20 mouse cellular contexts compared by ENCODE assay signal in the genomic region with DNA sequence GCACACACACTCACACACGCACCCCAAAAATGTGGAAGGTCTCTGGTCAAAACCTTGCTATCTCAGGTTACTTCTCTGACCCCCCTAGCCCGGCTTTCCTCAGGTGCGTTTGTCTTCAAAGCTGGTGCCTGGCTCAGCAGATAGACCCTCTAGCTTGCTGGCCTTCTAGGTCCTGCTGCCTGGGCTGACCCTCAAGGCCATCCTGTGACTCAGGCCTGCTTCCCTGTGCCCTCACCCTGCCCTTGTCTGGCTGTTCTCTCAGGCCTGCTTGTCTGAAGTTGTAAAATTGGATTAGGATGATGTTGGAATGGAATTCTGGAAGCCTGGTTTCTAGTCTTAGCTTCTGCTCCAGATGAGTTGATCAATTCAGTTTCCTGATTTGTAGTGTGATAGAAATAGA.
DNase-seq lines count a peak whose midpoint lies in the region; ATAC-seq lines count a peak whose summit lies in the region.
"Had no signal": no experiment of that assay in that cellular context is flagged by ENCODE, and none has a peak within 500 bp of the region (broad histone marks: within the 10 kb centered on the region; RNA-seq: fewer than 3 reads in every experiment).

No protein-coding gene starts in this region.

- DNase-seq in adrenal gland, adult (ENCODE audit: inconsistent age in 2 of 2, low spot score in 1 of 2) = peak; percentile 81 to 85
- no peak for DNase-seq in adrenal gland, adult 18-20 months (ENCODE audit: low spot score in 2 of 2)
- DNase-seq in heart, postnatal 25 days (ENCODE audit: low spot score) = no peak
- DNase-seq in MN1 (ENCODE audit: low spot score) = peak; percentile 25
- DNase-seq in adrenal gland, postnatal 25 days = peak; percentile 58
- no peak for DNase-seq in kidney, postnatal 10 days
- DNase-seq in kidney, postnatal 4 days = no peak
- DNase-seq: B cell, adult 2 months; cerebellum, adult 18-20 months; cerebellum, postnatal 10 days; forebrain, postnatal 0 days; gastrocnemius, postnatal 14 days; heart, postnatal 36 days had no signal

- H3K9me3 ChIP-seq in heart, embryonic 14.5 days (ENCODE audit: control insufficient read depth, low read length) = no peaks in the 10 kb centered on the region
- H3K9me3 ChIP-seq: embryonic facial prominence, embryonic 10.5 days; forebrain, embryonic 13.5 days; G1E; hindbrain, embryonic 15.5 days had no signal

- H3K27ac ChIP-seq in heart, embryonic 14.5 days (replicated peaks in 1 of 2; ENCODE audit: control insufficient read depth in 1 of 2, insufficient read depth in 1 of 2, low read depth in 2 of 2, low read length in 2 of 2) = no peak overlapping the region
- H3K27ac ChIP-seq: embryonic facial prominence, embryonic 10.5 days; forebrain, embryonic 13.5 days; hindbrain, embryonic 15.5 days had no signal

- intact Hi-C loops in heart, postnatal 25 days (cut with DNase I) = no loop called here

- no peak for ATAC-seq in heart, embryonic 14.5 days (ENCODE audit: insufficient number of reproducible peaks, insufficient read depth, low FRiP score, low read depth)
- ATAC-seq: CD4-positive, CD25-positive, alpha-beta regulatory T cell, adult 4 months; forebrain, embryonic 13.5 days; forebrain, postnatal 0 days; intestine, embryonic 16.5 days had no signal

- WGBS in heart, embryonic 14.5 days = 67% methylated on average over 3 of the region's 3 CpGs

- no peaks in the 10 kb centered on the region for H3K27me3 ChIP-seq in heart, embryonic 14.5 days (ENCODE audit: control insufficient read depth, insufficient read depth, low read length)
- H3K27me3 ChIP-seq: forebrain, embryonic 13.5 days; hindbrain, embryonic 15.5 days had no signal

- H3K9ac ChIP-seq in heart, embryonic 14.5 days (ENCODE audit: low read length) = peak overlapping the region; percentile 31; the same call in 1 of the 2 replicates
- H3K9ac ChIP-seq: forebrain, embryonic 13.5 days; forebrain, postnatal 0 days; hindbrain, embryonic 15.5 days had no signal

- H3K4me3 ChIP-seq in heart, embryonic 14.5 days (ENCODE audit: control insufficient read depth in 1 of 2, insufficient read depth in 1 of 2, low read depth in 1 of 2, low read length in 2 of 2) = no peak overlapping the region
- H3K4me3 ChIP-seq: embryonic facial prominence, embryonic 10.5 days; forebrain, embryonic 13.5 days; hindbrain, embryonic 15.5 days had no signal

- peaks cover 24 to 44% of the 10 kb centered on the region in 2 experiments for H3K4me1 ChIP-seq in heart, embryonic 14.5 days (ENCODE audit: control insufficient read depth in 2 of 2, insufficient read depth in 2 of 2, low read length in 2 of 2)

- H3K4me2 ChIP-seq in heart, embryonic 14.5 days (ENCODE audit: low read length) = no peak overlapping the region
- H3K4me2 ChIP-seq: forebrain, embryonic 13.5 days; hindbrain, embryonic 15.5 days had no signal

- H3K36me3 ChIP-seq in heart, embryonic 14.5 days (ENCODE audit: control insufficient read depth, insufficient read depth, low read length) = peaks cover 81% of the 10 kb centered on the region
- H3K36me3 ChIP-seq: G1E had no signal

Comparison
In these comparisons a context has a peak if more than half of its experiments do, and no peak if none do; other contexts are left out.
1. DNase-seq: peak in adrenal gland, adult (2 of 2), MN1 (single experiment) and adrenal gland, postnatal 25 days (single experiment); none in adrenal gland, adult 18-20 months (0 of 2), heart, postnatal 25 days (single experiment), kidney, postnatal 10 days (single experiment) and kidney, postnatal 4 days (0 of 2).